Mouse (Mus musculus) MEL (cell line): ENCODE data around the gene Ppox.

Experiments used
- CTCF ChIP-seq, 3 experiments: IDR thresholded peaks in 2 of 3; conservative IDR thresholded peaks in 1 of 3; 2 replicates each; pipeline ENCODE4 v1.5.1; 2011 to 2012; ENCODE audit warnings: low read length in 3 of 3, low read depth in 2 of 3, mild to moderate bottlenecking in 2 of 3, improper control_type of control experiment in 1 of 3, inconsistent platforms in 1 of 3, mixed read lengths in 1 of 3, moderate library complexity in 1 of 3; ENCODE audit not compliant: control insufficient read depth in 1 of 3, insufficient read depth in 1 of 3, poor library complexity in 1 of 3, severe bottlenecking in 1 of 3
- ETS1 ChIP-seq: IDR thresholded peaks from 2 replicates; pipeline ENCODE4 v1.6.1; 2012; ENCODE audit warnings: low read depth, mild to moderate bottlenecking, inconsistent platforms, low read length, improper control_type of control experiment, moderate library complexity
- GATA1 ChIP-seq: IDR thresholded peaks from 2 replicates; pipeline ENCODE4 v1.6.1; 2011; ENCODE audit warnings: low read depth, low read length, improper control_type of control experiment
- HCFC1 ChIP-seq: IDR thresholded peaks from 2 replicates; pipeline ENCODE4 v1.6.1; 2012; ENCODE audit warnings: low read depth, mild to moderate bottlenecking, inconsistent platforms, low read length, improper control_type of control experiment, moderate library complexity
- JUND ChIP-seq: IDR thresholded peaks from 2 replicates; pipeline ENCODE4 v1.6.1; 2011; ENCODE audit warnings: low read depth, mild to moderate bottlenecking, improper control_type of control experiment, low read length
- POLR2A ChIP-seq, 2 experiments: IDR thresholded peaks; 2 replicates each; pipeline ENCODE4 v1.6.1; 2011 to 2012; ENCODE audit warnings: low read length in 2 of 2, mild to moderate bottlenecking in 2 of 2, control low read depth in 1 of 2, improper control_type of control experiment in 1 of 2, low read depth in 1 of 2, moderate library complexity in 1 of 2; ENCODE audit not compliant: control insufficient read depth in 1 of 2, insufficient read depth in 1 of 2, poor library complexity in 1 of 2
- TAL1 ChIP-seq: IDR thresholded peaks from 2 replicates; pipeline ENCODE4 v1.6.1; 2012; ENCODE audit warnings: mild to moderate bottlenecking, inconsistent platforms, low read length, moderate library complexity, mixed read lengths
- ZC3H11A ChIP-seq: IDR thresholded peaks from 2 replicates; pipeline ENCODE4 v1.6.1; 2012; ENCODE audit warnings: low read depth, mild to moderate bottlenecking, inconsistent platforms, low read length, improper control_type of control experiment
- ZKSCAN1 ChIP-seq: IDR thresholded peaks from 2 replicates; pipeline ENCODE4 v1.6.1; 2012; ENCODE audit warnings: low read depth, mild to moderate bottlenecking, inconsistent platforms, low read length, improper control_type of control experiment, moderate library complexity
- ZMIZ1 ChIP-seq: IDR thresholded peaks from 2 replicates; pipeline ENCODE4 v1.6.1; 2012; ENCODE audit warnings: low read depth, mild to moderate bottlenecking, inconsistent platforms, low read length, improper control_type of control experiment, moderate library complexity

DNA sequence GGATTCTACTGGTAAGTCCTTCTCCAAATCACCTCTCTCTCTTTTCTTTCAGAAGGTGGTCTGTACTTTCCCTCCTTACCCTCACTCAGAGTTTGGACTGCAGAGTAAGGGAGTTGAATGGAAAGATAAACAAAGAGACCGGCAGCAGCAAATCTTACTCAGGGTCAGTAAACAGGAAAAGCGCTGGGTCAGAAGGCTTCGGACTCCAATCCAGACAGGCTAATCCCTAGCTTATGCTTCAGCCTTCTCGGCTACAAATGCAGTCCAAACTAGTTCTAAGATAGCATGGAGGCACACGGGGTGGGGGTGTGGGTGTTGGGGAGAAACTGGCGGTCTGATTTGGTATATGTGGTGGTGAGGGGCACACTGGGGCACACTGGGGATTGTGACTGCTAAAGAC lies 43.5 kb downstream of the Ppox start:
- TF ChIP-seq CTCF (IDR thresholded peaks at IDR 0.05 in 2 of 3, conservative IDR thresholded peaks at IDR 0.05 in 1 of 3; ENCODE audit: control insufficient read depth in 1 of 3, insufficient read depth in 1 of 3, low read depth in 2 of 3, low read length in 3 of 3, poor library complexity in 1 of 3, severe bottlenecking in 1 of 3) (no peak), JUND (no peak), HCFC1 (no peak), GATA1 (no peak), ZKSCAN1 (no peak), TAL1 (no peak), ZC3H11A (no peak), ETS1 (no peak), POLR2A (IDR thresholded peaks at IDR 0.05; ENCODE audit: control insufficient read depth in 1 of 2, insufficient read depth in 1 of 2, low read depth in 1 of 2, low read length in 2 of 2, poor library complexity in 1 of 2) (no peak), ZMIZ1 (no peak)
